Mouse (Mus musculus) activated CD4-positive, CD25-positive, alpha-beta regulatory T cell, adult 4 months (primary cell): ENCODE results near the gene Cps1. TPM values are rescaled to one million over a fixed set of nuclear protein-coding genes. Genes with fewer than 3 reads are reported as not detected.

Experiments used
- ATAC-seq: one replicate; pipeline ENCODE4 v1.8.0; 2017
- polyA plus RNA-seq, 2 experiments: library from polyadenylated mRNA; unstranded; fragments of 100-300 nt; shearing (Covaris generic); gene quantifications; one replicate each; pipeline ENCODE4 v1.2.1; 2017

Gene Cps1
- polyA plus RNA-seq, 2 experiments from 2014 or later = not detected

- ATAC-seq = no peak
These were observed 112.8 kb downstream of the Cps1 start for GRCm38 (mm10) chr1:67235468-67236217.

- no peak for ATAC-seq
These were observed 115.6 kb downstream of the Cps1 start for GRCm38 (mm10) chr1:67238446-67238845.

DNA sequence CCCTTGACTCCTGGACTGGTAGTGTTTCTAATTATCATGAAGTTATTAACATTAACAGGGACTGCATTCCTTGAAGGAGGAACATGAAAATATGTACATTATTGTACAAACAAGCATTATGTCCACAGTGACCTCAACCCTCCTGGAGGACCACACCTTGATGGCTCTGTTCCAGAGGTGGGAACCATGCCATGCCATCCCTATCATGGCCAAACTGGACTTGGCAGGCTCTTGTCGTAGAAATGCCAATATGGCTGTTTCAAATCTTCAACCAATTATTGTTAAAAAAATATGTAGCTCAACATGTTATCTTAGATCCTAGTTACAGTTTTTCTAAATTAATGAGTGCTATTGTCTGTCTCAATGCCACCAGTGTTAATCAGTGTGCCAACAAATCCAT is 116.1 kb downstream of the Cps1 start:
- no peak for ATAC-seq

DNA sequence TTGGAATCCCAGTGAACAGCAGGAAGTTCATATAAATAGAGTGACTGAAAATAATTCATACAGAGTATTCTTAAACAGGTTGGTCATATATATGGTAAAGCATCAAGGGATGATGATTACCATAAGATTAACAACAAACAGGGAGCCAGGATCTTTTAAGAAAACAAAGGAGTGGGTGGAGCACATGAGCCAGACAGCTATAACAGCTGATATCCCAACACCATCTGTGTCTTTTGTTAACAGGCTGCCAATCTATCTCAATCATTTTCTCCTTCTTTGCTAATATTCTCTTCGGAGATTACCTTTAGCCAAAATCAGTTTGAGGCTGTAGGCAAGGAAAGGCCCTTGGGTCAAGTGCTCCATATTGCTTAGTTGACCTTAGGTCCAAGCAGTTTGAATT is 142.4 kb downstream of the Cps1 start:
- ATAC-seq = no peak

DNA sequence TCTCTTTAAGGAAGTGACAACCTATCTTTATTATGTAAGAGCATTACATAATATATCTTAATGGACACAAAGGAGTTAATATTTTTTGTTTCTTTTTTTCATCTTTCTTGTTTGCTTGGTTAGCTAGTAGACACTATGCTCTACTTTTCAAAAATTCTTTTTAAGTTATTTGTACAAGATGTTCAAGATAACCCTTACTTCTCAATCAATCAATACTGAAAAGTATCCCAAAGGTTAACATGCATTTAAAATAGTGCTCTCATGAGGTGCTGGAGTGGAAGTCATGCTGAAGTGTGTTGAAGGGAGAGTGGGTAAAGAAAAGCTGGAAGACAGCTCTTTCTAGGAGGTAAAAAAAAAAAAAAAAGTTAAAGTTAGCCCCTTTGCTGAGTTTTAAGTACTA is 145.1 kb downstream of the Cps1 start:
- ATAC-seq = no peak

- ATAC-seq = no peak
These were observed 145.6 kb downstream of the Cps1 start for GRCm38 (mm10) chr1:67268450-67268849.

GRCm38 (mm10) chr1:67276270-67276669 is 153.4 kb downstream of the Cps1 start:
- ATAC-seq = no peak

Other genes with a start within 250 kb of the Cps1 start
- gene Myl1, start 177.6 kb upstream of the Cps1 start, polyA plus RNA-seq = not detected
- gene Lancl1, start 84.2 kb upstream of the Cps1 start, polyA plus RNA-seq = 10 to 100 TPM; 31.3 to 32.3 TPM